Mouse (Mus musculus) cerebral cortex, adult 2 months (tissue): ENCODE measurements around the gene Eef1a1.

Source experiments
- WGBS: fragments of 180-500 bp; shearing (Covaris S2); methylation state at CpG from one replicate; pipeline ENCODE4 v1.1.7; 2018; 5-methylcytosine and 5-hydroxymethylcytosine counted together

The Eef1a1 gene

GRCm38 (mm10) chr9:78488890-78489420 is at the start of gene Eef1a1:
Gene Eef1a1 (minus strand): TSS chr9:78489151.
- 4% methylated on average over 16 of the region's 20 CpGs for WGBS

GRCm38 (mm10) chr9:78538421-78538820 is 49.5 kb upstream of the Eef1a1 start:
- 65% methylated on average over 6 of the region's 6 CpGs for WGBS

- 65% methylated on average over 9 of the region's 9 CpGs for WGBS
Observed at GRCm38 (mm10) chr9:78537154-78537873, 48.4 kb upstream of the Eef1a1 start.

GRCm38 (mm10) chr9:78534606-78535005 is 45.7 kb upstream of the Eef1a1 start:
- WGBS: 94% methylated on average over 7 of the region's 7 CpGs

GRCm38 (mm10) chr9:78533296-78533935 is 44.5 kb upstream of the Eef1a1 start:
- 83% methylated on average over 18 of the region's 18 CpGs for WGBS

GRCm38 (mm10) chr9:78532341-78532819 is 43.4 kb upstream of the Eef1a1 start:
- 86% methylated on average over 9 of the region's 9 CpGs for WGBS

- 39% methylated on average over 5 of the region's 5 CpGs for WGBS
Observed at GRCm38 (mm10) chr9:78531816-78532215, 42.9 kb upstream of the Eef1a1 start.

GRCm38 (mm10) chr9:78527767-78528381 is 38.9 kb upstream of the Eef1a1 start:
- WGBS: under 1% methylated on average over 16 of the region's 16 CpGs

- under 1% methylated on average over 24 of the region's 24 CpGs for WGBS
Observed at GRCm38 (mm10) chr9:78527301-78527761, 38.4 kb upstream of the Eef1a1 start.

- 74% methylated on average over 2 of the region's 2 CpGs for WGBS
Observed at GRCm38 (mm10) chr9:78526206-78526605, 37.3 kb upstream of the Eef1a1 start.

- WGBS: 93% methylated on average over 17 of the region's 17 CpGs
Observed at GRCm38 (mm10) chr9:78525451-78526135, 36.6 kb upstream of the Eef1a1 start.

GRCm38 (mm10) chr9:78521689-78522088 is 32.7 kb upstream of the Eef1a1 start:
- 28% methylated on average over 14 of the region's 14 CpGs for WGBS

- WGBS: 6% methylated on average over 40 of the region's 40 CpGs
Observed at GRCm38 (mm10) chr9:78520780-78521601, 32.0 kb upstream of the Eef1a1 start.

GRCm38 (mm10) chr9:78520127-78520779 is 31.3 kb upstream of the Eef1a1 start:
- WGBS: 23% methylated on average over 15 of the region's 15 CpGs

- WGBS: 78% methylated on average over 3 of the region's 3 CpGs
Observed at GRCm38 (mm10) chr9:78517237-78517636, 28.3 kb upstream of the Eef1a1 start.

GRCm38 (mm10) chr9:78516125-78516524 is 27.2 kb upstream of the Eef1a1 start:
- WGBS: 89% methylated on average over 3 of the region's 3 CpGs

GRCm38 (mm10) chr9:78514681-78515080 is 25.7 kb upstream of the Eef1a1 start:
- WGBS: 88% methylated on average over 4 of the region's 4 CpGs

GRCm38 (mm10) chr9:78513776-78514500 is 25.0 kb upstream of the Eef1a1 start:
- 78% methylated on average over 6 of the region's 6 CpGs for WGBS

GRCm38 (mm10) chr9:78511705-78512104 is 22.8 kb upstream of the Eef1a1 start:
- 93% methylated on average over 5 of the region's 5 CpGs for WGBS
